Mouse (Mus musculus): ENCODE results near the gene Pcnx.
A peak's percentile ranks its signal among the peaks of the same experiment; 100 is the strongest.

The Pcnx gene

DNA sequence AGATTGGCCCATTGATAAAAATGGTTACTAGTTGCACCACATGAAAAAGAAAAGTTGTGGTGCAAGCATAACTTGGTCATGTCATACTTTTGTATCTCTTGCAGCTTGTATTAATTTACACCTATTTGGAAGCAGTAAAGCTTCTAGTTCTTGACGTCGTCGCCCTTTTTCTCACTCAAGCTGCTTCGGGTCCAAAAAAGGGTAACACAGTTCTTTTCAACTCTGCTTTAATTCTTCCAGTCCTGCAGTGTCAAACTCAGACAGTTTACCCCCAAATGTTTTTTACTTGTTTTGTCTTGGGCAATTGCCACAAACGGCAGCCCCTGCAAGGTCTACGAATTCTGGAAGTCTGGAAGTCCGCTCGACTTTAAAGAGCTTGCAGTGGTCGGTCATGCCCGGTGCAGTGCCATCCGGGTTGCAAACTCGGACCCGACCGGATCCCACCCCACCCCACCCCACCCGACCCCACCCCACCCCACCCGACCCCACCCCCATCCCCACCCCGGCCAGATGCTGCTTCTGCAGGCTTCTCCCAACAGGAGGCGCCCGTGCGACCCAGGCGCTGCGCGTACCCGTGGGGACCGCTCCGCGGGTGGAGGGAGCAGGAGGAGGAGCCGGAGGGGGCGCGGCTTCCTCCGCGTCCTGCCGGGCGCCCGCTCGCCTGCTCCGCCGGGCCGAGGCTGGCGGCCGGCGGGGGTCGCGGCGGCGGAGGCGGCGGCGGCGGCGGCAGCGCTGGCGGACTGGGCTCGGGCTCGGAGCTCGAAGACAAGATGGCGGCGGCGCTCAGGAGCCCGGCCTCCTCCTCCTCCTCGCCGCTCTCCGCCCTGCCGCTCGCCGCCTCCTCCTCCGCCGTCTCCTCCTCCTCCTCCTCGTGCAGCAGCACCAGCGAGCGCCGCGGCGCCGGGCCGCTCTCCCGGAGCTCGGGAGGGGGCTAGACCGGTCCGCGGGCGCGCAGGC, at the start of gene Pcnx:
TSS of gene Pcnx (plus strand) at position 673 of the 957 bp plus-strand sequence.
- DNase-seq (ENCODE audit: low read depth, low spot score) = peak; percentile 90

DNA sequence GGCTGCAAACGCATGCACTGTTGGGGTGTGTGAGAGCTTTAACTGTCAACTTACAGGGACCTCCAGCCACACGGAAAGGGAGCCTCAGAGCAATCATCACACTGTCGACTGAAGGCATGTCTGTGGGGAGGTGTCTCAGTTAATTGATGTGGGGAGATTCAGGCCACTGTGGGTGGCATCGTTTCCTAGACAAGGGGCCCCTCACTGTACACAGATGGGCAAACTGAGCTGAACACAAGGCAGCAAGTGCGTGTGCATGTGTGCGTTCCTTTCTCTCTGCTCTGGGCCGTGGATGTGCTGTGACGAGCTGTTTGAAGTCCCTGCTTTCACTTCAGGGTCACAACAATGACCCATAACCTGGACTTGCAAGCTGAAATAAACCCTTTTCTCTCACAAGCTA, 49.4 kb upstream of the Pcnx start:
- DNase-seq (ENCODE audit: low read depth, low spot score) = no peak

DNA sequence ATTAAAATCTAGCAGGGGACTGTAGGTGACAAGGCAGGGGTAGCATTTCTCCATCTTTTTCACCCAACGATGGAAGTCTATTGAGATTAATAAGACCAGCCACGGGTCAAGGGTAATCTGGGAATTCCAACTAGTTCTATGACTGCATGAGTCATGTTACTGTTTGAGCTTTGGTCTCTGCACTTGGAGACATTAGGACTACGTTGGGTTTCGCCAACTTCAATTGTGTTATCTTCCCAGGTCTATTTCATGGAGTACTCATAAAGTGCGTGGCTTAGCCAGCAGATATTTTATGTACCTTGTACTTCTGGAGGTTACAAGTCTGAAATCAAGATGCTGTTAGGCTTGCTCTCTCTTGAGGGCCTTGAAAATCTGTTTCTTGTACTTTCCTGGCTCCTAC, 45.1 kb upstream of the Pcnx start:
- DNase-seq (ENCODE audit: low read depth, low spot score) = no peak

DNA sequence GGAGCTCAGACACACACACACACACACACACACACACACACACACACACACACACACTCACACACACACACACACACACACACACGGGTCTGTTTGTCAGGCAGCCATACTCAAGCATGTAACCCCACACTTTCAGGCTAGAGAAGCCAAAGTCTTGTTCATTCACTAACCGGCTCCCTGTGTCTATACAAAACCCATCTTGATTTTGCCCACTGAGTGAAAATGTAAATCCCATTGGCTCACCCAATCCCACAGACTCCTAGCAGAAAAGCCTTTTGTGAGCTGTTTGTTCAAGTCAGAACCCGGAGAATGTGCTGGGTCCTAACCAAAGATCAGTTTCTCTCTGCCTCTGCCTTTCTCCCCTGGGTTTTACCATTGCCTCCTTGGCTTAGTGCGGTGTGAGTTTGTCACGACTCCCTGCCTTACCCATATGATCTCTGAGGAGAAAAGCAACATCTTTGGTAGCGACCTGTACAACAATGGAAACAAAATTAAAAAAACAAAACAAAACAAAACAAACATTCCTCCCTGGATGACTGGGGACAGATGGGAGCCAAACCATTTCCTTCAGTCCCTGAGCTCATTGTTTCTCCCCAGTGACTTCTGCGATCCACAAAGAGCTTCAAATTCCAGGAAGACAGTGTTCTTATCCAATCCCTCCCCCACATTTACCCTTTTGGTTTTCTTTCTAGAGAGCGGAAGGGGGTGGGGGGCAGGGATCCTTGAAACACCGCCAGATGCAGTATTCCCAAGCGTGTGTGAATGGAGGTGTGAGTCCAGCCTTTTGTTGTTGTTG, 43.3 kb upstream of the Pcnx start:
- peak; percentile 97 for DNase-seq (ENCODE audit: low read depth, low spot score)

DNA sequence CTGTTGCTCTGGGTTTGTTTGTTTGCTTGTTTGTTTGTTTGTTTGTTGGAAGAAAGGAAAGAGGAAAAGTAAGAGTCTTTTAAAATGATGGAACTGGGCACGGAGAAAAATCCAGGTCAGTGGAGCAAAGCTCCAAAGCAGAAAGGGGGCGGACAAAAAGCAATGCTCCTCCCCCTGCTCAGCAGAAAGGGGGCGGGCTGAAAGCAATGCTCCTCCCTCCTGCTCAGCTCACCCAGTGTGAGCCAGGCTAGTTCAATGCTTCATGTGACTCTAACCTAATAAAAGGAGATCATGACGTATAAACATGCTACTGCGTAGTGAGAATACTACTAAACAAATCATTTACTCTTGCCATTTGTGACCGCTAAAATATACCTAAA, 42.7 kb upstream of the Pcnx start:
- peak; percentile 91 for DNase-seq (ENCODE audit: low read depth, low spot score)

DNA sequence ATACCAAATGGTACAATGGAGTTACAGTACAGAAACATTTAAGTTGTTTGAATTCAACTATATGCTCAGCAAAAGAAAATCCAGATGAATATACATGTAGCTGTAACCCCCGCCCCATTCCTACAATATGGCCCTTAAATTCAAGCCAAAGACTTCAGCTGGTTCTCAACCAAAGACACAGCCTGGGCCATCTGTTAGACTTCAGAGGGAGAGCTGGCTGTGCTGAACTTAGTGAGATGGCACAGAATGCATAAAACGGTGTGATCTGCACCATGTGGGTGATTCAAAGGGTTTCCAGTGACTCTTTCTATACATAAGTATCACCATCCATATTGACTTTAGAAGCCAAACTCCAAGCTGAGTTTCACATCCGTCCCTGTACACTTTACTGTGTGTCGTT, 39.1 kb upstream of the Pcnx start:
- no peak for DNase-seq (ENCODE audit: low read depth, low spot score)

DNA sequence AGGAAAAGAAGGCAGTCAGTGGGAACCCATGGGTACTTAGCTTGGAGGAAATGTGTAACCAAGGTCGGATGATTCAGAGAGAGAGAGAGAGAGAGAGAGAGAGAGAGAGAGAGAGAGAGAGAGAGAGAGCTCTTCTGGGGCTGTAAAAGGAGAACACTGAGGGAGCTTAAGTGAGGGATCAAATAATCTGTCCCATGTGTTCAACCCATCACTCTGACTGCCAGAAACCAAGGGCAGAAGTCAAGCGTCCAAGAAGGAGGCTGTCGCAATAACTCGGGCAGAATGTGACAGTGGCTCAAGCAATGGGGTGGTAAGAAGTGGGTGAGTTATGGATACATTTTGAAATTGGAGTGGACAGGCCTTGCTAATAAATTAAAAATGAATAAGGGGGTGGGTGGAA, 37.6 kb upstream of the Pcnx start:
- DNase-seq (ENCODE audit: low read depth, low spot score) = no peak

DNA sequence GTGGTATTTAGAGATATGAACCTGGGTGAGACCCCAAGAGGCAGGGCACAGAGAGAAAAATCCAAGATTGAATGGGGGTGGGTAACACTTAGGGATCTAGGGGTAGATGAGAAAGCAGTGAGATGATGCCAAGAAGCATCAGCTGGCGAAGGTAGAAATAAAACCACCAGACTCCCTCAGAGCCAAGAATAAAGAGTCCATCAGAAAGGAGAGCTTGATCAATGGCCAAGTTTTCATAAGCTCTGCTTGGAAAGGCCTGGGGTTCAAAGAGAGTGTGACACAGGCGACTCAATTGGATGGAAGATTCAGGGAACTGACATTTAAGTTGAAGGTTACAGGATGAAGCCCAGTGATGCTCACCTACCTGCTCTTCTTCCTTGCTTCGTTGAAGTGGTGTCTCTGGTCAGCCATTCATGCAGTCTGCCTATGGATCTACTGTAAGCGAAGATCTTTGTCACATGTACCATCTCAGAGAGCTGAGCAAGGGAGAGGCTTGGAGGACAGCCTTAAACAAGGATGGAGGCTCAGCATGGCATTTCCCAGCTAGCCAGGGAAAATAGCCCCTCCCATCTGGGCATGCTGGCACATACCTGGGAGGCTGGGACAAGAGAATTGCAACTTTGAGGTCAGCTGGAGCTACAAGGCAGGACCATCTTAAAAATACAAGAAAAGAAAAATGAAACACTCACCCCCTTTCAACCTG, 36.9 kb upstream of the Pcnx start:
- DNase-seq (ENCODE audit: low read depth, low spot score) = no peak

DNA sequence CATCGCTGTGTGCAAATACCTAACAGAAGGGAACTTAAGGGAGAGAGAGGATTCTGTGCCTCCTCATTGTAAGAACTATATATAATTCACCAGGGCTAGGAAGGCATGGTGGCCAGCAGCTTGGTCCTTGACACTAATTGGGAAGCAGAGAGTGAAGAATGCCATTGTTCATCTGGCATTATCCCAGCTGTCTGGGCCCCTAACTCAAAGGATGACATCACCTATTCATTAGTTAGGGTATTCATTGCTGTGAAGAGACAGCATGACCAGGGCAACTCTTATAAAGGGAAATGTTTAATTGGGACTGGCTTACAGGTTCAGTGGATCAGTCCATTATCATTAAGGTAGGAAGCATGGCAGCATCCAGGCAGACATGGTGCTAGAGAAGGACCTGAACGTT, 31.5 kb upstream of the Pcnx start:
- DNase-seq (ENCODE audit: low read depth, low spot score) = no peak

DNA sequence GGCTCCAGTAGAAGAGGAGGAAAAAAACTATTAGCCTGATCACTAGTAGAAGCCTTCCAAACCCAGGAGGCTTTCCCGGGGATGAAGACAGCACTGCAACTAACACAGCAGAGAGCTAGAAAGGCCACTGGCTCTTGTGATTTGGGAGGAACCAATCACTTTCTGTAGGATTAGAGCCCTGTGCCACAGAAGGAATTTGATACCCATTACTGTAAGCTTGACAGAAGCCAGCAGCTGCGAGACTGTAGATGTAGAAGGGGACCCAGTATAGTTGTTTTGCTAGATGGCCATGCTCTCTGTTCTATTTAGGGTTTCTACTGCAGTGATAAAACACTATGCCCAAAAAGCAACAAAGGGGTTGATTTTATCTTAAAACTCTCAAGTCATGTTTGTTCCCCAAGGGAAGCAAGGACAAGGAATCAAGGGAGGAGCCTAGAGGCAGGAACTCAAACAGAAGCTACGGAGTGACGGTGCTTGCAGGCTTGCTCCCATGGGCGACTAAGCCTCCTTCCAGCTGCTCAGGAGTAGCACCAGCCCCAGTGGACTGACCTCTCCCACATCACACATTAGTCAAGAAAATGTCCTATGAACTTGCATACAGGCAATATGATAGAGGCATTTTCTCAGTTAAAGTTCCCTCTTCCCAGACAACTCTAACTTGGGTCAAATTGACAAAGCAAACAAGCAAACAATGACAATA, 27.6 kb upstream of the Pcnx start:
- DNase-seq (ENCODE audit: low read depth, low spot score) = no peak

DNA sequence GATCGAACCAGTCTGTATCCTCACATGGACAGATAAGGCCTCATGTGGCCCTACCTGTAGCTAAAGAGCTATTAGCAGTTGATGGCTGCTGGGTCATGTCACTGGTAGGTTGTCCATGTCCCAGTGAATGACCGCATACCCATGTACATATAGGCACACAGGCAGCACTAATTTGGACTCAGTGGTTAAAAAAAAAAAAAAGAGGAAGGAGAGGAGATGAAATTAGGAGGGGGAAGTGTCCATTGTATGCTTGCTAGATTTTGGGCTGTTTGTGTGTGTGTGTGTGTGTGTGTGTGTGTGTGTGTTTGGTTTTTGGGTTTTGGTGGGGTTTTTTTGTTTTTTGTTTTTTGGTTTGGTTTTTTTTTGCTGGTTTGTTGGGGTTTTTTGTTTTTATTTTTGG, 26.7 kb upstream of the Pcnx start:
- DNase-seq (ENCODE audit: low read depth, low spot score) = no peak

DNA sequence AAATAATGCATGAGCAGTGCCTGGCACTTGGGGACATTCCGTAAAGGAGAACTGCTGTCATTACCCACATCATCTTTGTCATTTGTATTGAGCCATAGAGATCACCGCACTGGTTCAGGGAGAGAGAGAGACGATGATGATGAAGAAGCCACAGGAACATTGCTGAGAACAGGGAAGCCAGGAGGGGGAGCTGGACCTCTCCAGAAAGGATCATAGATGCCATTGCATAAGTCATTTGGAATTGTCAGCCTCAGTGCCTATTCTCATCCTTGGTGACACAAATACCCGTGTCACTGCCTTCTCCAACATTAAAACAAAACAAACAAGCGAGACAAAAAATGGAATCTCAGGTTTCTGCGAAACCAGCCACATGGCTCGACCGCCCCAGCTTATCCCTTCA, 23.7 kb upstream of the Pcnx start:
- DNase-seq (ENCODE audit: low read depth, low spot score) = no peak

DNA sequence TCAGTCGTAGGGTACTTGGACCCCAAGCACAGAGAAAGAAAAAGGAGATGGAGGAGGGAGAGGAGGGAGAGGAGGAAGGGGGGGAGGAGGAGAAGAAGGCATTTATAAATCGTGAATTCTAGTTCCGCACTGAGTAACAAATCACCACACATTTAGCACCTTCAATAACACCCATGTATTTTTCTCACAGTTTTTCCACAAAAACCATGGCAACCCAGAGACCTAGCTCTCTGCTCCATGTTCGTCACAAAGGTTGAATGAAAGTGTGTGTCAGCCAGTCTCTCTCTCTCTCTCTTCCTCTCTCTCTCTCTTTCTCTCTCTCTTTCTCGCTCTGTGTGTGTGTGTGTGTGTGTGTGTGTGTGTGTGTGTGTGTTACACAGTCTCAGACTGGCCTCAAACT, 22.4 kb upstream of the Pcnx start:
- no peak for DNase-seq (ENCODE audit: low read depth, low spot score)

DNA sequence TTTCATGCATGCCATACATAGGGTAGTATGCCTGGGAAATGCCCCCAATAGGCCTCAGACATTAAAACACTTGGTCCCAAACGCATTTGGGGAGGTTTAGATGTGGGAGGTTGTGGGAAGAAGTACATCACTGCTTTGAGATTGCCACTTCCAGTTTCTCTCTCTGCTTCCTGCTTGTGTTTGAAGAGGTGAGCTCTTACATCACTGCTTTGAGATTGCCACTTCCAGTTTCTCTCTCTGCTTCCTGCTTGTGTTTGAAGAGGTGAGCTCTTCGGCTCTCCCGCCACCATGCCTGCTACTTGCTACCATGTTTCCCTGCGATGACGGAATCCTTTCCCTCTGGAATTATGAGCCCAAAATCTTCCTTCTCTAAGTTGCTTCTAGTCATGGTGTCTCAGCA, 20.2 kb upstream of the Pcnx start:
- DNase-seq (ENCODE audit: low read depth, low spot score) = no peak

DNA sequence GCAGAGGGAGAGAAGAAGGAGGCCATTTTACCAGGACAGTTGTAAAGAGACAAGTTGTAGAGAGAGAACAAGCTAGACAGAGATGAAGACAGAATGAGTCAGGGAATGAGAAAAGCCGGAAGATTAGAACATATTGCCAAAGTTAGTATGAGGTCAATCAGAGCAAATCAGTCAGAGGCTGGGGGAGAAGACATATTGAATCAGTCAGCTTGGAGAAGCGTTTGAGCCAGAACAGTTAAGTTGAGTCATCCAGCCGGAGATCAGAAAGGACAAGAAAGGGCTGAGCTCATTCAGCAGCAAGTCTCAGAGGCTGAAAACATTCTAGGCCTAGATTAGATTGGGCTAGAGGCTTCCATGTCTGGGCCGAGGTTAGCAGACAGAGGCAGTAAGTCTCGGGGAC, 18.8 kb upstream of the Pcnx start:
- DNase-seq (ENCODE audit: low read depth, low spot score) = no peak

DNA sequence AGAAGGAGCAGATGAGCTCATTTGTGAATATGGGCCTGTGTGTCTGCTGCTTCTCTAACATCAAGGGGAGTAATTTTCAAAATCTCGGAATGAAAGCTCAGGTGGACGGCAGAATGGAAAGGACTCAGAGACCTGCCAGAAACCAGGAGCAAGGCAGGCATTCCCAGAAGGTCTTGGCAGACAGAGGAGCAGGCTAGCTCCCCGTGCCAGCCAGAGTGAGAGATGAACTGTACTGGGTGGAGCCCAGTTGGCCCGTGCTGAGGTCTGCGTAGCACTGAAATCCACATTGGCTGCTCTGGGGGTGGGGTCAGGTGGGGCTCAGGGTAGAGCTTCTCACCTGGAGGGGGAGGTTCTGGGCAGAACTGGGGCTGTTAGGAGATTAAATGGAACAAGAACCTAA, 16.3 kb upstream of the Pcnx start:
- DNase-seq (ENCODE audit: low read depth, low spot score) = no peak

DNA sequence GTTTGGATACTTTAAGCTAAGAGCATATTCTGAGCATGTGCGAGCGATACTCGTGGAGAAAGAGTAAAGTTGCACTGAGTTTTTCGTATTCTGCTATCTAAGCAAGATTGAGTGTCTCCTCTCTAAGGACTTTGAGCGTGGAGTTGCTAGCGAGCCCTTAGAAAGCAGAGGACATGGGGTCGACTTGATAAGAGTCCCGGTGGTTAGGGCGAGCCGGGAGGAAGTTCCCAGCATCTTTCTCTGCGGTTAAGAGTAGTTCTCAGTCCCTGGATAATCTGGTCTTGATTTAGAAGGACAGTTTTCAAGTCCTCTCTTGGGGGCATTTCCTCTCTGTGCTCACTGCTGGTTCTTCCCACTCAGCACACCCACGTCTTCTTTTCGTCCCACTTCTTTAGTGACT, 15.3 kb upstream of the Pcnx start:
- no peak for DNase-seq (ENCODE audit: low read depth, low spot score)

DNA sequence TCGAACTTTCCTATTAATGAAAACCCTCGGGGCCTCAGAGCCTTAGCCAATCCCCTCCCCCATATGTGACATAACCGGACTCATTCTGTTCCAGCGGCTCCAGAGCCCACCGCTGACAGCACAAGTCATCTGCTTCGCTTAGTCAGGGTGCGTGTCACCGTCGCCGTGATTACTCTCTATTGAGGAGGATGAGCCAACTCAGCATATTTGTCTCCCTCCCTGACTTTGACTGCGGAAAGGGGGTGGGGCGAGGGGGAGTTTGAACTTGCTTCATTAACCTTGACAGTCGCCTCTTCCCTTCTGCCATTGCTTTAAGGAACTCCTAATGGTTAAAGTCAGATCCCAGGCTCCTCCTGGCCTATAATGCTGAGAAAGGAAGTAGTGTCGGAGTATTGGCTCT, 14.8 kb upstream of the Pcnx start:
- peak; percentile 55 for DNase-seq (ENCODE audit: low read depth, low spot score)

DNA sequence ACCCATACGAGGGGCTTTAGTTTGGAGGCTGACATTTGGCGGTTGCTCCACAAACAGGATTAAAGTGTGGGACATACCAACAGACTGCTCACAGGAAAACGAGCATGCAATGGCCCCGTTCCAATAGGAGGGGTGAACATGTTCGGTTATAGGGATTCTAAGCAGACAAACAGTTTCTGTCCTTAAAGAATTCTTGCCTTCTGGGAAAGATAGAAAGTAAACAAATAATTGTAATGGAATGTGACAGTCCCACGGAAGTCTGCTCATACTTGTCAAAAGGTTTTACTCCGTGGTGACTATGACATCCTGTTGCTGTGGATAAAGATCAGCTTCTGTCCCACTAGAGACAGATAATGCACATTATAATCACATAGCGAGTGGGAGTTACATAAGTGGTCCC, 10.2 kb upstream of the Pcnx start:
- DNase-seq (ENCODE audit: low read depth, low spot score) = no peak

DNA sequence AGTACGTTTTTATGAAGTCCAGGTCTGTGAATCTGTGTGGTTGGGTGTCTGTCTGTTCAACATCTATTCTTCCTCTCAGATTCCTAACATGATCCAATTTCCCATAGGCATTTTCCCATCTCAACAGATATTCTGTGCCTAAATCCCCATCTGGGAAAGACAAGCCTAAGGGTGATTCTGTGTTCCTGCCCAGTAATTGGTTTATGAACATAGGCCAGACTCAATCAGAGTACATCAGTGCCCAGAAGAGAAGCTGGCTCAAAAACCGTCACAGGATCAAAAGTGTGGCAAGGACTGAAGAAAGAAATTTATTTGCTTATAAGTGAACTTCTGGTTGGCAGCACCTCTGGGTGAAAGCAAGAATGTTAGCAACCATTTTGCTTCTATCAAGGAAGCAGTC, 7.3 kb upstream of the Pcnx start:
- no peak for DNase-seq (ENCODE audit: low read depth, low spot score)

DNA sequence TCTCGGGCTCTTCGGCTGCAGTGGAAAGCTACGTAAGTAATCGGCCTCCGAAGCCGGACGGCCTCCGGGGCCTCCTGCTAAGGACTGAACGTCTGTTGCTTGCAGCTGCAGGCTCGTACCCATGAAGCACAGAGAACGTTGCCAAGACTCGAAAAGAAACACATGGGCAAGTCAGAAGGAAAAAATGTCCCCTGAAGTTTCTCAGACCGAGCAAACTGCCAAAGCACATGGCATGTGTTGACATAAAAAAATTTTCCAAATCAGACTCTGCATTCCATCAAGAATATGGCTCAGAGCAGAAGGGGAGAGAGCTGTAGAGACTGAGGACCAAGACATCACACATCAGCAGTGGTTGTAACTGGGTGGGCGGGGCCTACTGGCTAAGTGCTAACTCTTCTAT, 6.8 kb upstream of the Pcnx start:
- DNase-seq (ENCODE audit: low read depth, low spot score) = no peak

DNA sequence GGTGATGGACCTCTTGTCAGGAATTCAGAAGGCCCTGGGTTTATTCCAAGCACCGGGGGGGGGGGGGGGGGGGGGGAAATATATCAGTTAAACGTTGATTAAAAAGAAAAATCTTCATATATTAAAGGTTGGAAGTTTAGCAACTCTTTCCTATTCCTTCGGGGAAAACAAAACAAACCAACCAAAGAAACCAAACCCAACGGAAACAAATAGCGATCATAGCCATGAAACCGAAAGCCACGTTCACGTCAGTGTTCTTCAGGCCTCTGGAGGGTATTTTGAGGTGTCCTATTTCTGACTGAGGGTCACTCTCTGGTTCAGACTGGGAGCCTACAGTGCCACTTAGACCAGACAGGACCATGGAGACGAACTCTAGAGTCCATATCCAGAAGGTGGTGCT, 6.3 kb upstream of the Pcnx start:
- no peak for DNase-seq (ENCODE audit: low read depth, low spot score)

Measured in ZHBTc4 (cell line).